Mouse (Mus musculus): ENCODE results near the gene Rln3.
"Not testable (repeated sequence)": the region's sequence is repeated elsewhere in the genome, so short reads cannot be mapped to it uniquely, and the experiment has no call there.

Gene Rln3

DNA sequence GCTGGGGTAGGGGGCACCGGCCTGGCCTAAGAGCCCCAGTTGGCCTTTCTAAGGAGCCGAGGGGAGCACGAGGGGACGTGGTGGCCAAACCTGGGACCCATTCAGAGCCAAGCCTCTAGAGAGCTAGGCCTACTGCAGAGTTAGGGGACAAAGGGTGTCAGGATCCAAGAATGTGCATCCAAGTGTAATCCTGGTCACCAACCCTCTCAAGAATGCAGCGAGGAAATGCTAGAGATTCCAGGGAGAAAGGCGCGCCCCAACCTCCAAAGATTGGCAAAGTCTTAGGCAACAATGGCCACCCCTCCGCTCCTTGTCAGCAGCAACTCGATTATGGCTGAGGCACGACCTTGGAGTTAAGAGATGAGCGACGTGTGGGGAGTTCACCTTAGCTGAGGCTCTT, 23.2 kb downstream of the Rln3 start:
- intact Hi-C loops (cut with DNase I) = no loop called here

DNA sequence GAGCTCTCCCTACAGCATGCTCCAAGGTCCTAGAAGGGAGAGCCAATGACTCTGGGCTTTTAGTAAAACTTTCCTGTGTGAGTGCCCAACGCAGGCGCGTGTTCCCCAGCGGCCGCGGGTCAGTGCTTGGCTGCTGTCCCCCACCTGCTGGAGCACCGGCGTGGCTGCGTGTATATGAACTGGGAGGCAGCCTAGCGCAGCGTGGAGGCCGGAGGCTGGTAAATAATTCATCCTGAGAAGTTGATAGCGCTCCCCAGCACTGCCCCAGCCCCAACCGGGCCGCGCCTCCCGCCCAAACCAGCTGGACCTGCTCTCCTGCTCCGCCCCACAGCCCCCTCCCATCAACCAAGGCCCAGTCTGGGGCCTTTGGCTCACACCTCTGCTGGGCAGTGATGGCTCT, 23.7 kb downstream of the Rln3 start, which contains the start of gene Palm3:
Gene Palm3, plus strand, starts transcription at position 376 of the 400 bp plus-strand sequence.
- intact Hi-C loops (cut with DNase I) = no loop called here

GRCm38 (mm10) chr8:84019738-84020137, 25.1 kb downstream of the Rln3 start:
- intact Hi-C loops (cut with DNase I) = no loop called here

- intact Hi-C loops (cut with DNase I) = no loop called here
Observed at GRCm38 (mm10) chr8:84015833-84016232, 29.0 kb downstream of the Rln3 start.

- intact Hi-C loops (cut with DNase I) = no loop called here
Observed at GRCm38 (mm10) chr8:84012499-84013165, 32.2 kb downstream of the Rln3 start.

- intact Hi-C loops (cut with DNase I) = no loop called here
Observed at GRCm38 (mm10) chr8:84011705-84012498, 32.9 kb downstream of the Rln3 start, which contains the start of gene 2210011C24Rik. TSS of gene 2210011C24Rik (minus strand) at chr8:84012171.

DNA sequence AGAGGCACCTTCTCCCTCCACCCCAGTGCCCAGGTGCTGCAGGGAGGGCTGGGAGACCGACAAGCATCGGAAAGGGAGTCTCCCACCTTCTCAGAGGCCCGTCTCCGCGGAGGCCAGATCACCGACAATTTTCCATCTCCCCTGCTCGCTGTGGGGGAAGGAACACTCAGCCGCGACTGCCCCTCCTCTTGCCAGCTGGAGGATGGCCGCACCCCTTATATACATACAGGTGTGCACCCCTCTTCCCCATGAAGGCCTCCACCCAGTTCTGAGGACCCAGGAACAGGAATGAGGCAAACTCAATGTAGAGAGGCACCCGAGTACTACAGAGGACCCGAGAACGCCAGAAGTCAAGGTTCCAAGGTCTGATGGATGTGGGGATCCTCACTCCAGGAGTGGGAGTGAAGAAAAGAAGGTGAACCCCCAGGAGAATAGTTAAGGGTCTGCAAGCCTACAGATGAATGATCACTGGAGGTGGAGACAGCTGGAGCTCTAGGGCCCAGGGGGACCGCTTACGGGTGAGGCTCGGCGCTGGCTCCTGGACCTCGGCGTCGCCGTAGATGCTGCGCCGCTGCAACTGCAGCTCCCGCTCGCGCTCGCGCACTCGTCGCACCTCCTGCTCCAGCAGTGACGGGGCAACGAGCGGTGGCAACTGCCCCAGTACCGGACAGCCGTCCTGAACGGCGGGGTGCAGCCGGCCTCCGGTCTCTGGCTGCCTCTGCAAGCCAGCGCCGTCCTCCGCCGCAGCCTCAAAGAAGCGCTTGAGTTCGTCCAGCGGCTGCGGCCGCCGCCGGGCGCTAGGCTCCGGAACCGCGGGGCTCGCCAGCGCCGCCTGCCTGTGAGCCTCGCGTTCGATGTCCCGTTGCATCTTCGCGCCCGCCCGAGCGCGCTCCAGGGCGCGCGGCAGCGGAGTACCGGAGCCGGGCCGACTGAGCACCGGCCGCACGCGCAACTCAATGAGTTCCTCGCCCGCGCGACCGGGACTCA, 33.9 kb downstream of the Rln3 start:
- intact Hi-C loops (cut with DNase I) = no loop called here

- intact Hi-C loops (cut with DNase I) = no loop called here
Observed at GRCm38 (mm10) chr8:84009876-84010275, 34.9 kb downstream of the Rln3 start.

GRCm38 (mm10) chr8:84008362-84008761, 36.4 kb downstream of the Rln3 start:
- intact Hi-C loops (cut with DNase I) = no loop called here

DNA sequence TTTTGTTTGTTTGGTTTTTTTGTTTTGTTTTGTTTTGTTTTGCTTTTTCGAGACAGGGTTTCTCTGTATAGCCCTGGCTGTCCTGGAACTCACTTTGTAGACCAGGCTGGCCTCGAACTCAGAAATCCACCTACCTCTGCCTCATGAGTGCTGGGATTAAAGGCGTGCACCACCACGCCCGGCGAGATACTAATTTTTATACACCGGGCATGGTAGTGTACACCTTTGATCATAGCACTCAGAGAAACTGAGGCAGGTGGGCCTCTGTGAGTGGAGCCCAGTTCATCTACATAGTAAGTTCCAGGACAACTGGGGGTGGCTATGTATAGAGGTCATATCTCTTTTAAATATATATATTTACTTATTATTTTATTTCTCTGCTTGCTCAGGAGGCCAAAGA, 39.3 kb downstream of the Rln3 start:
- intact Hi-C loops (cut with DNase I) = not testable (repeated sequence)

DNA sequence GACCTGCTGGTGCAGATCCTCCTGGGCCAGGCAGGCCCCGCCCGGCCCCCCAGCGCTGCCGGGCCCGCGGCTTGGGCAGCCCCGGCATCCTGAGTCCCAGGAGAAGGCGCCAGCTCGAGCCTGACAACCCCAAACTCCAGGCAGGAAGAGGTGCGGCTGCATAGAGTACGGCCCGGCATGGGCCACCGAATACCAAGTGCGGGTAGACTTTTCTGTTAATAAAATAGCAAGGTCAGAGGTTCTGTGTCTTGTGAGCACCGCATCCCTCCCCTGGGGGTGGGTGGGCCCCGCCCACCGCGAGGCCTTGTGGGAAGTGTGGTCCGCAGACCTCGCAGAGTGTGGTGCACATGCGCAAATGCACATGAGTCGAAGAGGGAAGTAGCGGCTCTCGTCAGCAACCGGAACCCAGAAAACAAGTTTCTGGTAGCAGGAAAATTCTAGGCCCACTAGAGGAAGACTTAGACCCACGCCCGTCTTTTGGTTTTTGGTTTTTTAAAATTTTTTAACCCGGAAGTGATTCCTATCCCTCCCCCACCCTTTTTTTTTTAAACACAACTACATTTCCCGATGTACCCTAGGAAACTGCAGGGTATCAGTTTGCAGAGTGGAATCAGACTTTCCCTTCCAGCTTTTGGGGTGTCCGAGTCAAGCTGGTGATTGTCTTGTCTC, 40.1 kb downstream of the Rln3 start:
- intact Hi-C loops (cut with DNase I) = loop anchor here (5.0 kb wide), 1 partner anchor 47 kb away; the partner anchor contains the start of genes Asf1b and Gm10644

DNA sequence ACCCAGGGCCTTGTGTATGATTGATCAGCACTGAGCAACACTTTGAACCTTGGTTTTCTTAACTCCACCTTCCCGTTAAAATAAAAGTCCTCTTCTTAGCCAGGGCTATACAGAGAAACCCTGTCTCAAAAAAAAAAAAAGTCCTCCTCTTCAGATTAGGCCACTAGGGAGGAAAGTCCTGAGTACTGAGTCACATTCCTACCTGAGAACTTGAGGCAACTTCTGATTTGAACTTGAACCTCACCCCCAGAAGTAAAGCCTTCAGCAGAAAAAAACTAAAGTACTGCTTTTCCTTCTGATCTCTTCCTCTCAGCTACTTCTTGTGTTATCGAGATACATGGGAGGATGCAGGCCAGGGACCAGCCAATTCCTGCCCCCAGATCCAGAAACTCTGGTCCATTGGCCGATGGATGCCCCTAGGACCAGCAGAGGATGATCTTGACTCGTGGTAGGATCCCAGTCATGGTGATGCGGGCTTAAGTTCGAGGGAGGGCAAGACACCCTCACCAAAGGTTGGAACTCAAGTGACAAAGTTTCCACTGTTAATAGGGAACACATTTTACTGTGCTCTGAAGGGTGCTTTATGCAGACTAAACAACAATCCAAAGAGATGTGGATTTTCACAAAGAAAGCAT, 41.1 kb downstream of the Rln3 start:
- intact Hi-C loops (cut with DNase I) = loop anchor here (5.0 kb wide), 1 partner anchor 46 kb away; the partner anchor contains the start of genes Asf1b and Gm10644

DNA sequence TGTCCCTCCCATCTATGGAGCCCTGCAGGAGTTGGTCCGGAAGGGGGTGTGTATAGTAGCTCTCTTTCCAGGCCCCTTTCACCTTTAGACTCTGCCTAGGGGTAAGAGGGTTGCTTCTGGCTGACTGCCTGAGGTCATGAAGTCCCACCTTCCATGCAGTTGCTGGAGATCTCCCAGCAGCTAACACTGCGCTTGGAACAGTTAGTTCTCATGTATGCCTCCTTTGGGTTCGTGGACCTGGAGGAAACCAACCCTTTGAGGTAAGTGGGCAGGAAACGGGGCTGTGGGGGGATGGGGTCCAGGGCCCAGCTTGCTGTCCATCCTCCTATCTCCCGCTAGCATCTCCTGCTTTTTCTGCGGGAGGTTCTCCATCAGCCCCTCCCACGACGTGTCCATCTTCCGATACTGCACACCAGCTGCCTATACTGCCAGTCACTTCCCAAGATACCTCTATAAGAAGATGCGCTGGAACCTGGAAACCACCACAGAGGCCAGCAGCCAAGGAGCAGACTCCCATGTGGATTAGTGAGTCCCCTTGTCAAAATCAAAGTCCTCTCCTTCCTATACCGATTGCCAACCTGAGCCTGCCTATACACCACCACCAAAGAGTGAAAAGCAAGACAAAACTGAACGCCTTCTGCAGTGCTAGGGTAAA, 41.7 kb downstream of the Rln3 start:
- intact Hi-C loops (cut with DNase I) = loop anchor here (5.0 kb wide), 1 partner anchor 46 kb away; the partner anchor contains the start of genes Asf1b and Gm10644

DNA sequence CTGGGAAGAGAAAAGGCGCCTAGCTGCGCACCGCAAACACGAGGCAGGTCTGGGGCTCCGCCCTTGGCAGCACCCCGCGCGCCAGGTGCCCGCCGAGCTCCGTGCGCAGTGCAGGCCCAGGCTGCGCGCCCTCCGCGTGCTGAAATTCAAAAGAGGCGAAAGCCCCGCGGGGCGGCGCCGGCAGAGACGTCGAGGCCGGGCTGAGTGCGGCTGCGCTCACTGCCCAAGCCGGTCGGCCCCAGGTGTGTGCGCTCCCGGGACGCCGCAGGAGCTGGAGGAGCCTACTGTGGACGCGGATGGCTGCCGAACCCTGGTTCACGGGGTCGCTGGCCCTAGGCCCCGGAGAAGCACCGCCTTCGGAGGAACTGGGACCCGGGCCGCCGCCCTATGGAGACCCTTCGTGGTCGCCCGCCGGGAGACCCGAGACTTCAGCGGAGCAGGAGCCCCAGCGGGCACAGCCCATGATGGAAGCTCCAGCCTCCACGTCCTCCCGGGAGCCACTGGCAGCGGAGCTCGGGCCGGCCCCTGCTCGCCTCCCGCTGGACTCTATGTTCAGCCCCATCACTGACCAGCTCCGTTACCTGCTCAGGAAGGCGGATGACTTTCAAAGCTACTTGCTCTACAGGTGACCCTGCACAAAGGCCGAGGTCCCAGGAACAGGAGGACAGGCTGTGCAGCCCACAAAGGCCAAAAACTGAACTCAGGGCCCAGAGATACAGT, 43.4 kb downstream of the Rln3 start, which contains the start of gene 1700067K01Rik:
Gene 1700067K01Rik, plus strand, starts transcription at position 222 of the 720 bp plus-strand sequence.
- intact Hi-C loops (cut with DNase I) = loop anchor here (5.0 kb wide), 1 partner anchor 44 kb away; the partner anchor contains the start of genes Asf1b and Gm10644

DNA sequence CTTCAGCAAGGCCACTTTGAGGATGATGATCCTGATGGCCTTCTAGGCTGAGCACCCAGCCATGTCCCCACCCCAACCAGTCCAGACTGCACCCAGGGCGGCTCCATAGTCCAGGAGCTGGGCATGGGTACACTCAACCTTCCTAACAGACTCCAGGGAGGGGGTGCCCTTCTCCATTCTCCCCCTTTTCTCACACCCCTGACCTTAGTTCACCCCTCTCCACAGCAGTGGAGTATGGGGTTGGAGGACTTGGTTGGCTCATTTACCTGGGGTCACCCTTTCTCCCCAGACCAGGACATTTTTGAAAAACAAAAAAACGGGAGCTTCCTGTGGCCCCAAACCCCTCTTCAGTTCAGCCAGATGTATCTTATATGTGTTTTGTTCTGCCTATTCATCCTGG, 45.0 kb downstream of the Rln3 start:
- intact Hi-C loops (cut with DNase I) = loop anchor here (5.0 kb wide), 1 partner anchor 43 kb away; the partner anchor contains the start of genes Asf1b and Gm10644

- intact Hi-C loops (cut with DNase I) = no loop called here
Observed at GRCm38 (mm10) chr8:83999057-83999705, 45.6 kb downstream of the Rln3 start.

DNA sequence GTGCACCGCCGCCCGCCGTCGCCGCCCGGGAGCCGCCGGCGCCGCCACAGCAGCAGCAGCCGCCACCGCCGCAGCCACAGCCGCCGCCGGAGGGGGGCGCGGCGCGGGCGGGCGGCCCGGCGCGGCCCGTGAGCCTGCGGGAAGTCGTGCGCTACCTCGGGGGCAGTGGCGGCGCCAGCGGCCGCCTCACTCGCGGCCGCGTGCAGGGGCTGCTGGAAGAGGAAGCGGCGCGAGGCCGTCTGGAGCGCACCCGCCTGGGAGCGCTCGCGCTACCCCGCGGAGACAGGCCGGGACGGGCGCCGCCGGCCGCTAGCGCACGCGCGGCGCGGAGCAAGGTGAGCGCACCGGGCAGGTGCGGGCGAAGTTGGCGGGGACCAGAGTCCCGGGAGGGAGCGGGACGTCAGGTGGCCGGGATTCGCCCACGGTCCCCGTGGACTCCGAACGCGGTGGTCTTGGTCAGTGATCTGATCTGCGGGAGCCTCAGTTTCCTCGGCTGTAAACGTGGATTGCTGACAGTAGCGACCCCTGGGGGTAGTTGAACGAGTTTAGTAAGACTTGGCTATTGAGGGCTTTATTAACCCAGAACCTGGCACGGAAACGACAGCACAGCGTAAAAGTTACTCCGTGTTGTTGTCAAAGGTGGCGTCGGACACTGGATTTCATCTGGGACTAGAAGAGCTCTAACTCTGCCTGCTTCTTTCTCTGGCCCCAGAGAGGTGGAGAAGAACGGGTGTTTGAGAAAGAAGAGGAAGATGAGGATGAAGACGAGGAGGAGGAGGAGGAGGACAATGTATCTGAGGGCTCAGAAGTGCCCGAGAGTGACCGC, 46.4 kb downstream of the Rln3 start:
- intact Hi-C loops (cut with DNase I) = no loop called here
